Mouse (Mus musculus) forebrain, postnatal 0 days (tissue): ENCODE results near the gene Cab39. TPM values are rescaled to one million over a fixed set of nuclear protein-coding genes. Genes with fewer than 3 reads are reported as not detected.

ENCODE experiments used
- ATAC-seq: fragments of 200-750 bp; cut with Nextera tagmentation; 2 replicates; pipeline ENCODE4 v1.8.0; 2017; ENCODE audit warnings: mild to moderate bottlenecking, moderate library complexity
- DNase-seq: peaks from one replicate; pipeline ENCODE4 v3.0.0-alpha.2; 2015
- H3K27ac ChIP-seq: fragments of 300-500 bp; sonication (generic); 2 replicates; pipeline ENCODE4 v1.5.1; 2014; ENCODE audit warnings: low read depth, mild to moderate bottlenecking, antibody characterized with exemption, low read length, moderate library complexity, mixed read lengths
- H3K27me3 ChIP-seq: fragments of 300-500 bp; sonication (generic); 2 replicates; pipeline ENCODE4 v1.6.1; 2014; ENCODE audit warnings: mild to moderate bottlenecking, low read length, mixed read lengths; ENCODE audit not compliant: insufficient read depth
- H3K36me3 ChIP-seq: fragments of 300-500 bp; sonication (generic); 2 replicates; pipeline ENCODE4 v1.6.1; 2014; ENCODE audit warnings: mild to moderate bottlenecking, moderate library complexity; ENCODE audit not compliant: insufficient read depth
- H3K4me1 ChIP-seq: fragments of 300-500 bp; sonication (generic); 2 replicates; pipeline ENCODE4 v1.6.1; 2014; ENCODE audit warnings: antibody characterized with exemption; ENCODE audit not compliant: insufficient read depth
- H3K4me2 ChIP-seq: fragments of 300-500 bp; sonication (generic); 2 replicates; pipeline ENCODE4 v1.6.1; 2014; ENCODE audit warnings: low read depth, mild to moderate bottlenecking, moderate library complexity
- H3K4me3 ChIP-seq: fragments of 300-500 bp; sonication (generic); 2 replicates; pipeline ENCODE4 v1.5.1; 2014; ENCODE audit warnings: low read depth, low read length, mixed read lengths
- H3K9ac ChIP-seq: fragments of 300-500 bp; sonication (generic); 2 replicates; pipeline ENCODE4 v1.6.1; 2014; ENCODE audit warnings: mild to moderate bottlenecking
- H3K9me3 ChIP-seq: fragments of 300-500 bp; sonication (generic); 2 replicates; pipeline ENCODE4 v1.6.1; 2016; ENCODE audit warnings: low read length
- CTCF ChIP-seq: sonication (generic); IDR thresholded peaks from 2 replicates; pipeline ENCODE4 v1.5.1; 2016; ENCODE audit warnings: antibody characterized with exemption, control low read depth, low read depth
- WGBS: fragments of 180-500 bp; shearing (Covaris S2); extraction: QIAGEN DNeasy Blood & Tissue Kit; methylation state at CpG from one replicate; pipeline ENCODE4 v1.1.7; 2014; 5-methylcytosine and 5-hydroxymethylcytosine counted together
- polyA plus RNA-seq: library from polyadenylated mRNA; unstranded; fragments of >200 nt; fragmentation: Nextera tagmentation; extraction: Ambion mirVana; gene quantifications from 2 replicates; pipeline ENCODE4 v1.2.1, GENCODE M21; 2015
- total RNA-seq: library from RNA; depleted of rRNA; stranded (reverse); fragments of >200 nt; gene quantifications from 2 replicates; pipeline ENCODE4 v1.2.3, GENCODE M21; 2014

The Cab39 gene
- total and polyA plus RNA-seq, 2 experiments from 2014 or later, result 46.1 to 216 TPM

GRCm38 (mm10) chr1:85887221-85887620 lies 94.0 kb downstream of the Cab39 start:
- DNase-seq (no peak), ATAC-seq (no peak)
- Histone ChIP-seq H3K4me3 (no peak overlapping the region), H3K36me3 (no peaks in the 10 kb centered on the region), H3K27me3 (no peaks in the 10 kb centered on the region), H3K4me2 (no peak overlapping the region), H3K9ac (no peak overlapping the region), H3K27ac (no peak overlapping the region), H3K9me3 (no peaks in the 10 kb centered on the region), H3K4me1 (no peaks in the 10 kb centered on the region)
- no peak for TF ChIP-seq CTCF
- 89% methylated on average over 7 of the region's 7 CpGs for WGBS

GRCm38 (mm10) chr1:85894231-85894747 lies 101.0 kb downstream of the Cab39 start, which contains the start of gene Itm2c:
Gene Itm2c, plus strand, starts transcription at chr1:85894281.
- ATAC-seq, result peak; percentile 88
- peak within 1 kb of the TSS; percentile 89 for H3K27ac ChIP-seq
- H3K27me3 ChIP-seq, result no peaks in the 10 kb centered on the region
- DNase-seq, result peak; percentile 88
- under 1% methylated on average over 35 of the region's 35 CpGs for WGBS
- no peaks in the 10 kb centered on the region for H3K36me3 ChIP-seq
- H3K4me2 ChIP-seq, result peak within 1 kb of the TSS; percentile 82
- H3K4me3 ChIP-seq, result peak within 1 kb of the TSS; percentile 73
- no peak for TF ChIP-seq CTCF
- H3K9ac ChIP-seq, result peak within 1 kb of the TSS; percentile 82
- H3K9me3 ChIP-seq, result no peaks in the 10 kb centered on the region
- H3K4me1 ChIP-seq, result peaks cover 29% of the 10 kb centered on the region

GRCm38 (mm10) chr1:85894748-85895360 lies 101.6 kb downstream of the Cab39 start:
- H3K9ac ChIP-seq, result peak overlapping the region; percentile 82
- peak overlapping the region; percentile 73 for H3K4me3 ChIP-seq
- peak overlapping the region; percentile 89 for H3K27ac ChIP-seq
- H3K4me2 ChIP-seq, result peak overlapping the region; percentile 82
- no peaks in the 10 kb centered on the region for H3K27me3 ChIP-seq
- ATAC-seq (peak; percentile 19), DNase-seq (peak; percentile 77)
- WGBS, result 2% methylated on average over 30 of the region's 30 CpGs
- H3K9me3 ChIP-seq, result no peaks in the 10 kb centered on the region
- H3K4me1 ChIP-seq, result peaks cover 34% of the 10 kb centered on the region
- no peak for TF ChIP-seq CTCF
- no peaks in the 10 kb centered on the region for H3K36me3 ChIP-seq

- TF ChIP-seq CTCF, result peak; percentile 60
- DNase-seq, result peak; percentile 68
- Histone ChIP-seq H3K4me1 (peaks cover 39% of the 10 kb centered on the region), H3K27me3 (no peaks in the 10 kb centered on the region), H3K27ac (peak overlapping the region; percentile 89), H3K4me3 (peak overlapping the region; percentile 73), H3K9ac (peak overlapping the region; percentile 82), H3K36me3 (no peaks in the 10 kb centered on the region), H3K4me2 (peak overlapping the region; percentile 82), H3K9me3 (no peaks in the 10 kb centered on the region)
- WGBS, result 2% methylated on average over 15 of the region's 15 CpGs
- peak; percentile 14 for ATAC-seq
Measured at GRCm38 (mm10) chr1:85895391-85895837, 102.2 kb downstream of the Cab39 start.

GRCm38 (mm10) chr1:85896110-85896509 lies 102.9 kb downstream of the Cab39 start:
- ATAC-seq (no peak), DNase-seq (no peak)
- Histone ChIP-seq H3K27ac (peak overlapping the region; percentile 89; the same call in 1 of the 2 replicates), H3K9ac (peak overlapping the region; percentile 82), H3K4me2 (peak overlapping the region; percentile 82), H3K4me3 (peak overlapping the region; percentile 73), H3K27me3 (no peaks in the 10 kb centered on the region), H3K9me3 (no peaks in the 10 kb centered on the region), H3K4me1 (peaks cover 45% of the 10 kb centered on the region), H3K36me3 (no peaks in the 10 kb centered on the region)
- 62% methylated on average over 5 of the region's 5 CpGs for WGBS
- no peak for TF ChIP-seq CTCF

GRCm38 (mm10) chr1:85896781-85897700 lies 103.8 kb downstream of the Cab39 start:
- no peak for ATAC-seq
- Histone ChIP-seq H3K27me3 (no peaks in the 10 kb centered on the region), H3K36me3 (no peaks in the 10 kb centered on the region), H3K4me3 (peak overlapping the region; percentile 73), H3K4me1 (peaks cover 49% of the 10 kb centered on the region), H3K27ac (peak overlapping the region; percentile 91), H3K9me3 (no peaks in the 10 kb centered on the region), H3K9ac (peak overlapping the region; percentile 14; the same call in 1 of the 2 replicates), H3K4me2 (peak overlapping the region; percentile 82)
- WGBS, result 55% methylated on average over 12 of the region's 12 CpGs
- no peak for DNase-seq
- TF ChIP-seq CTCF, result no peak
